7 mouse cellular contexts compared by ENCODE assay signal in genomic region chr2:20666051-20666478, GRCm38 (mm10).
A peak's percentile ranks its signal among the peaks of the same experiment; 100 is the strongest.
DNase-seq lines count a peak whose midpoint lies in the region; ATAC-seq and TF ChIP-seq lines count a peak whose summit lies in the region.

No protein-coding gene starts in this region.

- TF ChIP-seq POLR2A in ES-Bruce4 (IDR thresholded peaks at IDR 0.05; ENCODE audit: insufficient read depth, low read length): no peak
- no peak for TF ChIP-seq POLR2A in testis, adult 2 months (IDR thresholded peaks at IDR 0.05; ENCODE audit: control insufficient read depth, low read depth, low read length)

- H3K9me3 ChIP-seq in ES-Bruce4 (replicated peaks; ENCODE audit: control insufficient read depth, insufficient read depth, low read length, poor library complexity, severe bottlenecking): no peaks in the 10 kb centered on the region
- H3K9me3 ChIP-seq in heart, embryonic 15.5 days (replicated peaks): no peaks in the 10 kb centered on the region

- peaks cover 4% of the 10 kb centered on the region for H3K4me1 ChIP-seq in ES-Bruce4 (ENCODE audit: control insufficient read depth, insufficient read depth, low read length)
- H3K4me1 ChIP-seq in heart, embryonic 15.5 days (replicated peaks): peaks cover 2% of the 10 kb centered on the region
- H3K4me1 ChIP-seq in testis, adult 2 months (ENCODE audit: control insufficient read depth, insufficient read depth, low read length): no peaks in the 10 kb centered on the region

- H3K4me2 ChIP-seq in heart, embryonic 15.5 days: no peak overlapping the region

- H3K27ac ChIP-seq in ES-Bruce4 (ENCODE audit: insufficient read depth, low read length): peak overlapping the region; percentile 100
- H3K27ac ChIP-seq in heart, embryonic 15.5 days: no peak overlapping the region
- H3K27ac ChIP-seq in testis, adult 2 months (ENCODE audit: control insufficient read depth, insufficient read depth, low read depth, low read length): no peak overlapping the region

- TF ChIP-seq CTCF in ES-Bruce4 (IDR thresholded peaks at IDR 0.05; ENCODE audit: low read depth, low read length): peak; percentile 22
- TF ChIP-seq CTCF in testis, adult 2 months (IDR thresholded peaks at IDR 0.05; ENCODE audit: control insufficient read depth, insufficient read depth, insufficient replicate concordance, low read depth, low read length): peak; percentile 31; the same call in 1 of the 2 replicates

- 32% methylated on average over 2 of the region's 2 CpGs for WGBS in heart, embryonic 15.5 days

- peak; percentile 60 for ATAC-seq in heart, embryonic 15.5 days (replicated peaks; ENCODE audit: insufficient number of reproducible peaks, insufficient read depth, low FRiP score, low read depth)

- H3K4me3 ChIP-seq in ES-Bruce4 (ENCODE audit: low read depth, low read length): no peak overlapping the region
- no peak overlapping the region for H3K4me3 ChIP-seq in heart, embryonic 15.5 days
- no peak overlapping the region for H3K4me3 ChIP-seq in testis, adult 2 months (ENCODE audit: control insufficient read depth, low read depth, low read length)

- peaks cover 18% of the 10 kb centered on the region for H3K36me3 ChIP-seq in ES-Bruce4 (ENCODE audit: control insufficient read depth, insufficient read depth, low read length, poor library complexity, severe bottlenecking)
- H3K36me3 ChIP-seq in heart, embryonic 15.5 days: no peaks in the 10 kb centered on the region
- no peaks in the 10 kb centered on the region for H3K36me3 ChIP-seq in testis, adult 2 months (ENCODE audit: control insufficient read depth, insufficient read depth, low read length)

- peak; percentile 62 for DNase-seq in 416B (ENCODE audit: low read depth)
- peak; percentile 81 for DNase-seq in embryo, embryonic 11 days
- DNase-seq in kidney, postnatal 25 days: peak; percentile 51 to 73
- peak; percentile 72 for DNase-seq in mesoderm, embryonic 11.5 days (ENCODE audit: low read depth, low spot score)

- no peak for TF ChIP-seq EP300 in ES-Bruce4 (IDR thresholded peaks at IDR 0.05; ENCODE audit: insufficient read depth, low read depth, low read length)

- no peaks in the 10 kb centered on the region for H3K27me3 ChIP-seq in ES-Bruce4 (ENCODE audit: control insufficient read depth, insufficient read depth, low read length, poor library complexity, severe bottlenecking)
- no peaks in the 10 kb centered on the region for H3K27me3 ChIP-seq in heart, embryonic 15.5 days
- no peaks in the 10 kb centered on the region for H3K27me3 ChIP-seq in testis, adult 2 months (ENCODE audit: control insufficient read depth, insufficient read depth, low read length)

- peak overlapping the region; percentile 82 for H3K9ac ChIP-seq in ES-Bruce4 (ENCODE audit: low read depth, poor library complexity, severe bottlenecking)
- H3K9ac ChIP-seq in heart, embryonic 15.5 days: no peak overlapping the region
